Mouse (Mus musculus) urinary bladder, postnatal 4 days (tissue): Measurements from ENCODE around the gene Gm4907.
"Not testable (repeated sequence)": the region's sequence is repeated elsewhere in the genome, so short reads cannot be mapped to it uniquely, and the experiment has no call there.

Source experiments
- DNase-seq, 2 experiments: peaks; one replicate each; pipeline ENCODE4 v3.0.0; 2021 to 2022; ENCODE audit warnings: low spot score in 2 of 2

The Gm4907 gene

DNA sequence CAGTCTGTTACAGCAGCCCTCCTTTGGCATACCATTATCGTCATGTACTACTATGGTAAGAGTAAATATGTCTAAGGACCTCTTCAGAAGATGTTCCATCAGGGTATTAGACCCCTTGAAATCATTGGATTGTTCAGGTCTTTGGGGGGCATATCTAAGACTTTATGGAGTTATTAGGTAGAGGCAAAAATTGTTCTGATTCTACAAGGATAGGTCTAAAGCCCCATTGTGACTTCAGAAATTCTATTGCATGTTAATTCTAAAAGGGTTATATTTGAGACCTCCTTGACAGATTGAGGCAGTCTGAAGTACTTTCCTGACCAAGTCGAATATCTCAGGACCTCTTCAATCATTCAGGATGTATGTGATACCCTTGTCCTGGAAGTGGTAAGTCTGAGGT is at the start of gene Gm4907:
Gm4907 (plus strand) TSS at position 301 of the 400 bp plus-strand sequence.
- DNase-seq: not testable (repeated sequence)

- not testable (repeated sequence) for DNase-seq
These were observed 48.6 kb upstream of the Gm4907 start for GRCm38 (mm10) chrX:23833784-23834183.

DNA sequence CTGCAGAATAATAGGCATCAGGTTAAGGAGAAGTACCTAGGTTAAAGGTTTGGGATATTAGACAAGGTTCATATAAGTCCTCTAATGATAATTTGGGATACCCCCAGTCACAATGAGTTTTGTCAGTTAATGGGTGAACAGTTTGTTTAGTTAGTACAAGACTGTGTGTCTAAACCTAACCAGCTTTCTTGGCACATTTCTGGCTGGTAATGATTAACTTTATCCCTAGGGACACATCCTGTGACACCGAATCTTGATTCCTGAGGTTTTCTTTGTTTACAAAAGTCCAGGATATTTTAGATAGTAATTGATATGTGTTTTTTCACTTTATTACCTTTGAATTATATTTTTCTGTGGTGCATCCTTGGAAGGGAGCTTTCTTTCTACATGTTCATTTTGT is 41.4 kb upstream of the Gm4907 start:
- no peak for DNase-seq

GRCm38 (mm10) chrX:23954161-23954560 is 71.8 kb downstream of the Gm4907 start:
- DNase-seq: no peak
